Mouse (Mus musculus): ENCODE results near the gene Otop3.

Otop3 gene

DNA sequence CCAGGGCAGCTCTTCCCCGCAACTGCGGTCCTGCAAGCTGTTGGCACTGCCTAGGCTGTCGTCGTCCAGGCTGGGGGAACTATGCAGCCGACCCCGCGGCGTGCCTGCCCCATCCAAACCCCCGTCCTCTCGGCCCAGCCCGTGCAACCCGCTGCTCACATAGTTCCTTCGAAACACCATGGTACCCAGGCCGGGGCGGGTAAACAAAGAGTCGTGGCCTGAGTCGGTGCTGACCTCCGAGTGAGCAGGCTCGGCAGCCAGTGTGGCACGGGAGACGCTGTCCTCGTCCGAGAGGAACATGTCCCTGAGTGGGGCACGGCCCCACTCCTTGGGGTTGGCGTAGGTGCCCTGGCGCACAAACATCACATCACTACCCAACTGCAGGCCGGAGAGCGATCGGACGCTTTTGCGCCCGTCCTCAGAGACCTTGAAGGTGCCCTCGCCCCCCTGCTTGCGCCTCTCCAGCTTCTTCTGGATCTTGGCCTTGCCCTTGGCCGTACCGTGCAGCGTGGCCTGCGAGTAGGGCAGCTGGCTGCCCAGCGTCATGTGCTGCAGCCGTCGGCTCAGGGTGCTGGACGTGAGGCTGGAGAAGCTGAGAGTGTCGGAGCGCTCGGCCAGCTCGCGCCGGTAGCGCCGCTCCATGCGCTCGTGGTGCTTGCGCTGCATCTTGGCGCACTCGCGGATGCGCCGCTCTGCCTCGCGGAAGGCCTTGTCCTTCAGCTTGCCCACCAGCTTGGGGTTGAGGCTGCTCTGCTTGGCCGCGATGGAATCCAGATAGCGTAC, 16.1 kb upstream of the Otop3 start:
- DNase-seq (ENCODE audit: inconsistent ontology term), result no peak

DNA sequence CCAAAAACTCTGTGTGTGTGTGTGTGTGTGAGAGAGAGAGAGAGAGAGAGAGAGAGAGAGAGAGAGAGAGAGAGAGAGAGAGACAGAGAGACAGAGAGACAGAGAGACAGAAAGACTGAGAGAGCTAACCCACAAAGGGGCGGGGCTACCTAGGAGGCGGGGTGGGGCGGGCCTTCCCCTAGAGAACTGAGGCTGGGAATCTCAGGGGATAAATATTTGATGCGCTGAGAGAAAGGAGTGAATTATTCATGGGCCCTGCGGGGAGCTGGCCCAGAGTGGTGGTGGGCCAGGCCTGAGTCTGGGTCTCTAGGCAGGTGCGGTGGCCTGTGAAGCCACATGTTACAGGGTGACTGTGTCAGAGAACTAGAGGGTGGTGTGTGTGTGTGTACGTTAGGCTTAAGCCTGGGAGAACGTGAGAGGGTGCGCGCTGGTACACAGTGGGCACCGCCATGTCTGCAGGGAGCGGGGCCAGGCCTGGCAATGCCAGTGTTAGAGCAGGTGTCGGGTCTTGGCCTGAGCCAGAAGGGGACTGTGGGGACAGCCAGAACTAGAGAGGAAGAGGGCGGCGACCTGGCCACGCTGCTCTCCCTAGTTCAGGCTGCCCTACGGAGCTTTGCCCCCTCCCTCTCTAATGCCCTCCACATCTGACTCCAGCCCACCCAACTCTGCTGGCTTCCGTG, 14.7 kb upstream of the Otop3 start:
- DNase-seq (ENCODE audit: inconsistent ontology term), result no peak

DNA sequence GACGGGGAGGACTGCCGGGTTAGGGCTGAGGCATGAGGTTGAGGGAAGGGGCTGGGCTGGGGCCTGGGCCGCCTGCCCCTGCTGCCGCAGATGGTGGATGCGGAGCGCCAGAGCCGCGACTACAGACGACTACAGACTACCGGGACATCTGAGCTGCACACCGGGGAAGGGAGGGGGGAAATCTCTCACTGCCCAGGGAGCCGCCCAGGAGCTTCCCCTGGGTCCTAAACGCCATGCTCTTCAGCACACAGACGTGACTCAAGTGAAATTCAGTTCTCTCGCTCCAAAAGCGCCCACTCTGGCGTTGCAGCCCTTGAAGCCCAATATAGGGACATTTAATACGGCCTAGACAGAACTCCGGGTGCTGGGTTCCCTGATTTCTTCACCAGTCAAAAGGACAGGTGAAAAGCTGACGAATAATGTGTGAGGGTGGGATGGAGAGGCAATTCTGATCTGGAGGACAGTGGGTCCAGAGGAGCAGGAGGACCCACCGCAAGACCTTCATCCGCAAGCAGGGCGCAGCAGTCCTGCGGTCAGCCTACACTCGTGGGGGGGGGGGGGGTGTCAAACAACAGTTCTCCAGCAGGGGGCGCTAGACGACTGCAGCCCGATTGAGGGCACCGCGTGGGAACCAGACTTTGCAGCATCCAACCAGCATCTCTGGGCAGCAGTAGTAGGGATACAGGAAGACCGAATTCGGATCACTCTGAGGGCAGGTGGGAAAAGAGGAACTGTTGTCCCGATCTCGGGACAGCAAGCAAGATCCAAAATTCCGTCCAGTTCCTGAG, 12.4 kb upstream of the Otop3 start, which contains the start of gene Ush1g:
Gene Ush1g, minus strand, starts transcription at position 136 of the 788 bp plus-strand sequence.
- DNase-seq (ENCODE audit: inconsistent ontology term), result peak; percentile 78

GRCm38 (mm10) chr11:115323354-115323753, 11.2 kb upstream of the Otop3 start:
- no peak for DNase-seq (ENCODE audit: inconsistent ontology term)

- DNase-seq (ENCODE audit: inconsistent ontology term), result no peak
These were observed 7.8 kb upstream of the Otop3 start for GRCm38 (mm10) chr11:115326730-115327129.

GRCm38 (mm10) chr11:115329339-115329738, 5.2 kb upstream of the Otop3 start:
- DNase-seq (ENCODE audit: inconsistent ontology term), result no peak

DNA sequence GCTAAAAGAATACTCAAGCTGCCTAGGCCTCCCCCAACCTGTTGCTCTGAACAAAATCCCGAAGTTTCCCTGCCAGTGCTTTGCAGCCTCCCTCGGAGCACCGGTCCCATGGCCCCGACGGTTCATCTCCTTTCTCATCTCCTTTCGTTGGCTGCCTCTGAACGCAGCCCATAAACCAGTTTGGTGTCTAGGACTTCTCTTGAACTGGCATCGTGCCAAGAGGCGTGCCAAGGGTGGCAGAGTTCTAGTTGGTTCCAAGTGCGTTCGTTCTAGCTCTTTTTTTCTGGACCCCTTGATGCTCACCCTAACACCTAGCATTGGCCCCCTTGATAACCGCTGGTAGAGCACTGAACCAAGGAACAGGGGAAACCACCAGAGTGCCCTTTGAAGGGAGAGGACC, 692 bp downstream of the Otop3 start:
- DNase-seq (ENCODE audit: inconsistent ontology term), result no peak

- no peak for DNase-seq (ENCODE audit: inconsistent ontology term)
These were observed 1.6 kb downstream of the Otop3 start for GRCm38 (mm10) chr11:115336115-115336514.

- no peak for DNase-seq (ENCODE audit: inconsistent ontology term)
These were observed 2.8 kb downstream of the Otop3 start for GRCm38 (mm10) chr11:115337350-115337749.

DNA sequence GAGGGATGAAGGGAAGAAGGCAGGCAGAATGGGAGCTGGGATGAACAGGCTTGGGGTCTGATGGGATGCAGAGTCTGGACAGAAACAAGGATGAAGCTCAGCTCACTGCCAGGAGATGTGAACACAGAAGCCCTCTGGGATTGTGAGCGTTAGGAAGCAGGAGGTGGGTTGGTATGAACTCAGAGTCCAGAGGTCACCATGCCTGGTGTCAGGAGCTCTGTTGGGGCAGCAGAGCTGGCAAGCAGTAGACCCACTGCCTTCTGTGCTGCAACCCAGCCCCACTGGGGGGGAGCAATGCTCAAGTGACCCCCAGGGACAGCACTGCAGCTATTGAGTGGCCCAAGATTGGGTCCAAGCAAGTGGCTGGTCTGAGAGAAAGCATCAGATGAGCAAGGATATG, 3.3 kb downstream of the Otop3 start:
- DNase-seq (ENCODE audit: inconsistent ontology term), result no peak

- no peak for DNase-seq (ENCODE audit: inconsistent ontology term)
These were observed 6.7 kb downstream of the Otop3 start for GRCm38 (mm10) chr11:115341246-115341645.

GRCm38 (mm10) chr11:115341866-115342265, 7.3 kb downstream of the Otop3 start:
- DNase-seq (ENCODE audit: inconsistent ontology term), result no peak

DNA sequence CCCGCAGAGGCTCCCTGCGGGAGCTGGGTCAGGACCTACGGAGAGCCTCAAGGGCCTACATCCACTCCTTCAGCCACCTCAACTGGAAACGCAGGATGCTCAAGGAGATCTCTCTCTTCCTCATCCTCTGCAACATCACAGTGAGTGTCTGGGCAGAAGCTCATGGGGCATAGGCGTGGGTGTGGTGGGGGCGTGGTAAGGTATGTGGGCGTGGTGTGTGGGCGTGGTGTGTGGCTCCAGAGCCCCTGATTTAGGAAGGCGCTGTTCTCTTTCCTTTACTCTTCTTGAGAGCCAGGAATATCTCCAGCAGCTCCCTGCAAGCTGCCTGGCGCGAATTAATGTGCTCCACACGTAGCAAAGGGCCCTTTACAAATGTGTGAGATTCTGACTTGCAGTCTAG, 10.4 kb downstream of the Otop3 start:
- no peak for DNase-seq (ENCODE audit: inconsistent ontology term)

DNA sequence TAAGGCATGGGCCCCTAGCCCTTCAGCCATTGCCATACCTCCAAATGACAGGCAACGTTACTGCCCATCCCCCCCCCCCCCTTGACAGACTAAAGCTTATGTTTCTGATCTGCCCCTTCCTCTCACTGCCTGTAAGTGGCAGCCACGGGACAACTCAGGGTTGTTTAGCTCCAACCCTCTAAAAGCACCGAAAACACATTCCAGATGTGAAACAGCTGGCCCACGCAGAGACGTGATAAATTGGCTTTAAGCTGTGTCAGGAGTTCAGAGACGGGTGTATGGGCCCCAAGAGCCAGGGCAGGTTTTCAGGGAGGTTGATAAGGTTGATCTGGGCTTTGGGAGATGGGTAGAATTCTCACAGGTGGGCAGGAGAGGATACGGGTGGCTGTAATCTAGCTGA, 11.0 kb downstream of the Otop3 start:
- DNase-seq (ENCODE audit: inconsistent ontology term), result no peak

- no peak for DNase-seq (ENCODE audit: inconsistent ontology term)
These were observed 14.2 kb downstream of the Otop3 start for GRCm38 (mm10) chr11:115348681-115349248.

DNA sequence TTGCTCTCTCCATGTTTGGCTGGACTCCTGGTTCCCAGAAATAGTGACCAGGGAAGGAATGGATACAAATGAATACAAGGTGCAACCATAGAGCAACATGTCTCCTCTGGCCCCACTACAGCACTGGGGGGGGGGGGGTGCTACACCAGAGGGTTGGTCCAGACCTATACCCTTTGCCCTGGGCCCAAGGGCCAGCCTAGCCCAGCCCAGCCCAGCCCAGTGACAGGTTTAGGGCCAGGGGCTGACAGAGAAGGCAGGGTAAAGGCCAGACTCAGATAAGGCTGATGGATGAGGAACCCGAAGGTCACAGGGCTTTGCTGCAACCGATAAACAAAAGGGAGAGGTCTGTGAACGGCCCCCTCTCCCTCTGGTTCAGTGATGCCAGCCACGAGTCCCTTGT, 15.4 kb downstream of the Otop3 start:
- no peak for DNase-seq (ENCODE audit: inconsistent ontology term)

DNA sequence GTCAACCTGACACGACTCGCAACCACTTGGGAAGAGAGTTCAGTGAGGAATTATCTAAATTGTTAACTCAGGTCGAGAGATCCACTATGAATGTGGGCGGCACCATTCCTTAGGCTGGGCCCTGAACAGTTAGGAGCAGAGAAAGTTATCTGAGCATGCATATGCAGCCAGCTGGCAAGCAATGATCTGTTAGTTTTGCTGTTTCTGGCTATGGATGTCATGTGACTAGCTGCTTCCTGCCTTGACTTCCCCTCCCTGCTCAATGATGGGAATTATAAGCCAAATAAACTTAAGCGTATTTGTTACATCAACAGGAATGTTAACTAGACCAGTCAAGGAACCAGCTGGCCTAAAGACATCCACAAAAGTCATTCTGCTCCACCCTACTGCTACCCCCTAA, 18.8 kb downstream of the Otop3 start:
- no peak for DNase-seq (ENCODE audit: inconsistent ontology term)

- peak; percentile 67 for DNase-seq (ENCODE audit: inconsistent ontology term)
These were observed 19.7 kb downstream of the Otop3 start for GRCm38 (mm10) chr11:115354183-115354582.

DNA sequence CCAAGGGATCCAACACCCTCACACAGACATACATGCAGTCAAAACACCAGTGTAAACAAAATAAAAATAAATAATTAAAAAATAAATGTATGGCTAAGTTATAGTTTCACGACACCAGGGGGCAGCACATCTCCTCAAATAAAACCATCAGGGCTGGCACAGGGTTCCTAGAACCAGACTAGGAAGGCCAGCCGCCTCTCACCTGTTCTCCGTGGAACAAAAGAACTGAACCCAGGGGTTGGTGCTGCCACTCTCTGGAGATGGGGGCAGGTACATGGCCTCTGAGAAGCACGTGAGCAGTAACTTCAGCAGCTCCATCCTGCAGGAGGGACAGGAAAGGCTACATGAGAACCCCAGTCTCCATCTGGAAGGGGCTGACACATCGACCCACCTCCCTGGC, 23.9 kb downstream of the Otop3 start:
- DNase-seq (ENCODE audit: inconsistent ontology term), result peak; percentile 33

DNA sequence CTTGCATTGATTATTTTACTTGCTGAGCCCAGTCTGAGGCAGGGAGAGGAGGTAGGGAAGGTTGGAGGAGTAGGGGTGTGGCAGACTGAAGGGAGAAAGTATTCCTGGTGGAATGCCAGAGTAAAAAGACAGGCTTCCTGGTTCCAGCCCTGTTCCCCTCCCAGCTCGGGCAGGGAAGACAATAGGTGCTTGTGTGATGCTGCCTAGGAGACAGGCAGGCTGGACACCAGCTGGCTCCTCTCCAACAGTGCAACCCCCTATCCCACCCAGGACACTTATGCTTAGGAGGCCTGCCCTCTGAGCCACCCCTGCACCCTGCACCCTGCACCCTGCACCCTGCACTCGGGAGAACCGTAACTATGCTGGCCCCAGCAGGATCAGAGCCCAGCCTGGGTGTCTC, 24.8 kb downstream of the Otop3 start:
- DNase-seq (ENCODE audit: inconsistent ontology term), result peak; percentile 46

DNA sequence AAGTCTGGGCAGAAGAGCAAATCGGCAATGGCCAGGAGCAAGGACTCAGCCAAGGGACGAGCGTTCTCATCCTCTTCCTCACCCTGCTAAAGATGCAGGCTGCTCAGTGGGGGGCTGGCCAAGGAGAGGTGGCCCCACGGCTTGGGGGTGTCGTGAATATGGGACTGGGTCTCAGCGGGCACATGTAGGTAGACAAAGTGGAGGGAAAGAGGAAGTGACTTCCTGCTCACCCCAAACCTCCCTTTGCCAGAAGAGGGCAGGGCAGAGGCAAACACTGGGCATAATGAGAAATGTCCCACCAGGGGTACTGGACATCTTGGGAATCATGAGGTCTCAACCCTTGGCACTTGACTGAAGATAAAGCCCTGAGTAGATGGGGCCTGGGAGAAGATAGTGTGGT, 25.2 kb downstream of the Otop3 start:
- DNase-seq (ENCODE audit: inconsistent ontology term), result no peak

- DNase-seq (ENCODE audit: inconsistent ontology term), result no peak
These were observed 29.6 kb downstream of the Otop3 start for GRCm38 (mm10) chr11:115364136-115364535.

All from Muller cell, postnatal 12 days (primary cell).